Mouse (Mus musculus) erythroblast, embryonic 14.5 days (primary cell): Measurements from ENCODE around the gene Nhsl1.

Experiments
- GATA1 ChIP-seq: IDR thresholded peaks from 2 replicates; pipeline ENCODE4 v1.6.1; 2012; ENCODE audit warnings: low read length, inconsistent platforms, mixed read lengths
- TAL1 ChIP-seq: IDR thresholded peaks from 3 replicates; pipeline ENCODE4 v1.6.1; 2012; ENCODE audit warnings: low read length, inconsistent platforms, mixed read lengths

DNA sequence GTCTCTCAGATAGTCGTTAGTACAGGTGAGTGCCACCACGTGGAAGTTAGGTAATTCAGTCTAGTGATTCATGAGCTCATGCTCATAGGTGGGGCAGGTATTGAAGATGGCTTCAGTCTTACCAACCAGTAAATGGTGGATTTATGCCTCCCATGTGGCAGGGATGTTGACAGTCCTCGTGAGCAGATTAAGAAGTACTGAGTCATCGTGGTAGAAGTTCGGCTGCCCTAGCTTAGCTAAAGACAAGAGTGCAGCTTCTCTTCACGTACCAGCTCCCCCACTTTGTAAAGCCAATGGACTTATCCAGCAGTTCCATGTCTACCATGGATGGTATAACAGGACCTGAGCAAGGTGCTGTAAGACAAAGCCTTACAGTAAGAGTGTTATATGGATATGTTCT lies 46.6 kb downstream of the Nhsl1 start:
- no peak for TF ChIP-seq TAL1
- no peak for TF ChIP-seq GATA1
